Mouse (Mus musculus): ENCODE measurements around the gene Pmepa1.

DNA sequence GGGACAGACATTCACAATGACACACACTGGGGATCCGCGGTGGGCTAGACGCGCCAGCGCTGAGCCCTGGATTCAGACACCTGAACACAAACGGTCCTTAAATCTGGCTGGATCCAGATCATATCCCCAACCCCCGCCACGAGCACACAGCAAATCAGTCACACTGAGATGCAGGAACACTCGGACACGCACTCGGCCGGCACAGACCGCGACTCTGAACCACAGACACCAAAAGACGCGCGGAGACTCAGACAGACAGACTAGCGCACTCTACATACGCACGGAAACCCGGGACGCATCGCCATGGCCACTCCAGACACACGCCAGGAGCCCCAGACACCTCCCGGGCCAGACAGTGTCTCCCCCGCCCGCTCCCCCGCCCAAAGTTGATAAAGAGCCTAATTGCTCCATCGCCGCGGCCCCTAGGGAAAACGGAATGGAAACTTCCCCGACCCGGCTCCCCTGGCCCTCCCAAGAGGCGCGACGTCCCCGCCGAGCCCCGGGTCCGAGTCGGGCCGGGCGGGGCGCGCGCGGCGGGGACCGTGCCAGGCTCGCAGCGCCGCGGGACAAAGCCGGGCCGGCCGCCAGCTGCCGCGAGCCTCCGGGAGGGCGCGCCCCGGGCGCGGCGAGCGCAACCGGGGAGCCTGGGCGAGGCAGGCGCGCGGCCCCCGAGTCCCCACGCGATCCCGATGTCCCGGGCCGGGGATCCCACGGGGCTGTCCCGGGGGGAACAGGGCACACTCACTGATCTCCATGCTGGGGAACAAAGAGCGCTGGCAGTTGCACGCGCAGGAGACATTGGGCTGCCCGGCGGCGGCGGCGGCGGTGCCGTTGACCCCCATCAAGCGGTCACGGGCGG is 761 bp downstream of the Pmepa1 start:
- no peak for TF ChIP-seq CTCF (IDR thresholded peaks at IDR 0.05; ENCODE audit: extremely low read depth, insufficient read depth, insufficient read length, insufficient replicate concordance)
- TF ChIP-seq POLR2A (IDR thresholded peaks at IDR 0.05; ENCODE audit: low read depth, low read length): no peak
